Mouse (Mus musculus): ENCODE results near the gene Slc9a3r1. TPM values are rescaled to one million over a fixed set of nuclear protein-coding genes. Genes with fewer than 3 reads are reported as not detected.

Gene Slc9a3r1
- polyA plus RNA-seq, 1 experiment: 16.1 TPM

GRCm38 (mm10) chr11:115208776-115209732 lies 45.9 kb downstream of the Slc9a3r1 start:
- Histone ChIP-seq H3ac (ENCODE audit: control insufficient read depth, insufficient read length) (no peak overlapping the region), H3K4me3 (no peak overlapping the region), H3K79me2 (ENCODE audit: control insufficient read depth, insufficient read depth) (no peaks in the 10 kb centered on the region), H3K36me3 (ENCODE audit: control insufficient read depth, insufficient read depth) (no peaks in the 10 kb centered on the region), H3K4me2 (ENCODE audit: low read depth) (no peak overlapping the region), H3K27me3 (ENCODE audit: control insufficient read depth, insufficient read depth, insufficient read length) (no peaks in the 10 kb centered on the region)
- TF ChIP-seq REST (IDR thresholded peaks at IDR 0.05; ENCODE audit: insufficient read depth, insufficient read length) (no peak), MYOG (IDR thresholded peaks at IDR 0.05; ENCODE audit: control insufficient read depth in 1 of 3, insufficient read depth in 1 of 3, insufficient read length in 2 of 3, low read depth in 2 of 3) (no peak), SRF (IDR thresholded peaks at IDR 0.05; ENCODE audit: control insufficient read depth, insufficient read length, low read depth) (no peak), CEBPB (IDR thresholded peaks at IDR 0.05; ENCODE audit: insufficient read depth, poor library complexity, severe bottlenecking) (no peak), TCF3 (IDR thresholded peaks at IDR 0.05; ENCODE audit: insufficient read length, low read depth) (no peak), E2F4 (IDR thresholded peaks at IDR 0.05; ENCODE audit: insufficient read depth) (no peak), POLR2AphosphoS2 (IDR thresholded peaks at IDR 0.05; ENCODE audit: insufficient read length, low read depth) (no peak), USF1 (IDR thresholded peaks at IDR 0.05; ENCODE audit: low read depth) (no peak), MYOD1 (IDR thresholded peaks at IDR 0.05; ENCODE audit: control insufficient read depth in 1 of 3, insufficient read length in 2 of 3, low read depth in 2 of 3) (no peak), POLR2A (IDR thresholded peaks at IDR 0.05; ENCODE audit: insufficient read length, low read depth) (no peak), TCF12 (IDR thresholded peaks at IDR 0.05; ENCODE audit: insufficient read depth, poor library complexity, severe bottlenecking) (no peak), MAX (IDR thresholded peaks at IDR 0.05; ENCODE audit: low read depth) (no peak)

DNA sequence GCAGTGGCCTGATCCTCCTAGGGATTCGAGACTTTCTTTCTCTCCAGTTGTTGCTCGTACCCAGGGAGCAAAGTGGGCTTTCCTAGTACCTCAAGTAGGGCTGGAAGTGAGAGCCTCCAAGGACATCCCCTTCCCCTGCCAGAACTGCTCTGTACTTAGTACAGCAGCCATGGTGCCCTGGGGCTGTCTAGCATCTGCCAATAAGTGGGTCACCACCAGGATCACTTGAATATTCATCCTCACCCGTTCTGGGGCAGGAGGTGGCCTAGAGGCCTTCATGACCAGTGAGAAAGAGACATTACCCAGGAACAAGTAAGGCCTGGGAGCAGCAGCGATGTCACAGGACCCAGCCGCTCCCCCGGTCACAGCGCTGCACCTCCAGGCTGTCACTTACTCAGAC lies 46.8 kb downstream of the Slc9a3r1 start:
- Histone ChIP-seq H3K36me3 (ENCODE audit: control insufficient read depth, insufficient read depth) (no peaks in the 10 kb centered on the region), H3K27me3 (ENCODE audit: control insufficient read depth, insufficient read depth, insufficient read length) (no peaks in the 10 kb centered on the region), H3K4me2 (ENCODE audit: low read depth) (no peak overlapping the region), H3K4me3 (no peak overlapping the region), H3ac (ENCODE audit: control insufficient read depth, insufficient read length) (no peak overlapping the region), H3K79me2 (ENCODE audit: control insufficient read depth, insufficient read depth) (no peaks in the 10 kb centered on the region)
- TF ChIP-seq MYOD1 (IDR thresholded peaks at IDR 0.05; ENCODE audit: control insufficient read depth in 1 of 3, insufficient read length in 2 of 3, low read depth in 2 of 3) (no peak), POLR2AphosphoS2 (IDR thresholded peaks at IDR 0.05; ENCODE audit: insufficient read length, low read depth) (no peak), E2F4 (IDR thresholded peaks at IDR 0.05; ENCODE audit: insufficient read depth) (no peak), TCF12 (IDR thresholded peaks at IDR 0.05; ENCODE audit: insufficient read depth, poor library complexity, severe bottlenecking) (no peak), TCF3 (IDR thresholded peaks at IDR 0.05; ENCODE audit: insufficient read length, low read depth) (no peak), POLR2A (IDR thresholded peaks at IDR 0.05; ENCODE audit: insufficient read length, low read depth) (no peak), CEBPB (IDR thresholded peaks at IDR 0.05; ENCODE audit: insufficient read depth, poor library complexity, severe bottlenecking) (no peak), SRF (IDR thresholded peaks at IDR 0.05; ENCODE audit: control insufficient read depth, insufficient read length, low read depth) (no peak), MYOG (IDR thresholded peaks at IDR 0.05; ENCODE audit: control insufficient read depth in 1 of 3, insufficient read depth in 1 of 3, insufficient read length in 2 of 3, low read depth in 2 of 3) (no peak), MAX (IDR thresholded peaks at IDR 0.05; ENCODE audit: low read depth) (no peak), REST (IDR thresholded peaks at IDR 0.05; ENCODE audit: insufficient read depth, insufficient read length) (no peak), USF1 (IDR thresholded peaks at IDR 0.05; ENCODE audit: low read depth) (no peak)

- H3K36me3 ChIP-seq (ENCODE audit: control insufficient read depth, insufficient read depth): no peaks in the 10 kb centered on the region
- no peak overlapping the region for H3ac ChIP-seq (ENCODE audit: control insufficient read depth, insufficient read length)
- H3K79me2 ChIP-seq (ENCODE audit: control insufficient read depth, insufficient read depth): no peaks in the 10 kb centered on the region
- no peak overlapping the region for H3K4me3 ChIP-seq
- no peaks in the 10 kb centered on the region for H3K27me3 ChIP-seq (ENCODE audit: control insufficient read depth, insufficient read depth, insufficient read length)
- no peak overlapping the region for H3K4me2 ChIP-seq (ENCODE audit: low read depth)
- TF ChIP-seq SRF (IDR thresholded peaks at IDR 0.05; ENCODE audit: control insufficient read depth, insufficient read length, low read depth) (no peak), E2F4 (IDR thresholded peaks at IDR 0.05; ENCODE audit: insufficient read depth) (no peak), POLR2AphosphoS2 (IDR thresholded peaks at IDR 0.05; ENCODE audit: insufficient read length, low read depth) (no peak), USF1 (IDR thresholded peaks at IDR 0.05; ENCODE audit: low read depth) (no peak), MYOD1 (IDR thresholded peaks at IDR 0.05; ENCODE audit: control insufficient read depth in 1 of 3, insufficient read length in 2 of 3, low read depth in 2 of 3) (no peak), TCF3 (IDR thresholded peaks at IDR 0.05; ENCODE audit: insufficient read length, low read depth) (no peak), TCF12 (IDR thresholded peaks at IDR 0.05; ENCODE audit: insufficient read depth, poor library complexity, severe bottlenecking) (no peak), POLR2A (IDR thresholded peaks at IDR 0.05; ENCODE audit: insufficient read length, low read depth) (no peak), MAX (IDR thresholded peaks at IDR 0.05; ENCODE audit: low read depth) (no peak), CEBPB (IDR thresholded peaks at IDR 0.05; ENCODE audit: insufficient read depth, poor library complexity, severe bottlenecking) (no peak), REST (IDR thresholded peaks at IDR 0.05; ENCODE audit: insufficient read depth, insufficient read length) (no peak), MYOG (IDR thresholded peaks at IDR 0.05; ENCODE audit: control insufficient read depth in 1 of 3, insufficient read depth in 1 of 3, insufficient read length in 2 of 3, low read depth in 2 of 3) (no peak)
Observed at GRCm38 (mm10) chr11:115212116-115212515, 49.0 kb downstream of the Slc9a3r1 start.

GRCm38 (mm10) chr11:115215123-115215522 lies 52.0 kb downstream of the Slc9a3r1 start:
- no peaks in the 10 kb centered on the region for H3K36me3 ChIP-seq (ENCODE audit: control insufficient read depth, insufficient read depth)
- H3K4me3 ChIP-seq: no peak overlapping the region
- TF ChIP-seq POLR2A (IDR thresholded peaks at IDR 0.05; ENCODE audit: insufficient read length, low read depth) (no peak), E2F4 (IDR thresholded peaks at IDR 0.05; ENCODE audit: insufficient read depth) (no peak), TCF12 (IDR thresholded peaks at IDR 0.05; ENCODE audit: insufficient read depth, poor library complexity, severe bottlenecking) (no peak), REST (IDR thresholded peaks at IDR 0.05; ENCODE audit: insufficient read depth, insufficient read length) (no peak), TCF3 (IDR thresholded peaks at IDR 0.05; ENCODE audit: insufficient read length, low read depth) (no peak), MYOD1 (IDR thresholded peaks at IDR 0.05; ENCODE audit: control insufficient read depth in 1 of 3, insufficient read length in 2 of 3, low read depth in 2 of 3) (no peak)
- H3K27me3 ChIP-seq (ENCODE audit: control insufficient read depth, insufficient read depth, insufficient read length): no peaks in the 10 kb centered on the region
- H3ac ChIP-seq (ENCODE audit: control insufficient read depth, insufficient read length): no peak overlapping the region
- H3K4me2 ChIP-seq (ENCODE audit: low read depth): no peak overlapping the region
- H3K79me2 ChIP-seq (ENCODE audit: control insufficient read depth, insufficient read depth): no peaks in the 10 kb centered on the region
